Mouse (Mus musculus) heart, embryonic 13.5 days (tissue): ENCODE data around the gene Caskin1. TPM values are rescaled to one million over a fixed set of nuclear protein-coding genes. Genes with fewer than 3 reads are reported as not detected.

Experiments
- ATAC-seq: fragments of 200-750 bp; cut with Nextera tagmentation; 2 replicates; pipeline ENCODE4 v1.8.0; 2017; ENCODE audit warnings: moderate TSS enrichment; ENCODE audit not compliant: insufficient number of reproducible peaks, low FRiP score, low TSS enrichment; ENCODE audit errors: extremely low read depth
- H3K27ac ChIP-seq: fragments of 300-500 bp; sonication (generic); replicated peaks from 2 replicates; pipeline ENCODE4 v1.5.1; 2015; ENCODE audit warnings: moderate library complexity, mild to moderate bottlenecking, inconsistent platforms
- H3K27me3 ChIP-seq: fragments of 300-500 bp; sonication (generic); replicated peaks from 2 replicates; pipeline ENCODE4 v1.6.1; 2015; ENCODE audit warnings: mild to moderate bottlenecking, inconsistent platforms
- H3K36me3 ChIP-seq: fragments of 300-500 bp; sonication (generic); 2 replicates; pipeline ENCODE4 v1.6.1; 2015; ENCODE audit warnings: mild to moderate bottlenecking, inconsistent platforms
- H3K4me1 ChIP-seq: fragments of 300-500 bp; sonication (generic); 2 replicates; pipeline ENCODE4 v1.6.1; 2015; ENCODE audit warnings: inconsistent platforms
- H3K4me2 ChIP-seq: fragments of 300-500 bp; sonication (generic); 2 replicates; pipeline ENCODE4 v1.6.1; 2015; ENCODE audit warnings: inconsistent platforms, mild to moderate bottlenecking, moderate library complexity
- H3K4me3 ChIP-seq: fragments of 300-500 bp; sonication (generic); 2 replicates; pipeline ENCODE4 v1.5.1; 2015; ENCODE audit warnings: moderate library complexity, mild to moderate bottlenecking, inconsistent platforms
- H3K9ac ChIP-seq: fragments of 300-500 bp; sonication (generic); 2 replicates; pipeline ENCODE4 v1.6.1; 2015; ENCODE audit warnings: inconsistent platforms, mild to moderate bottlenecking, moderate library complexity
- H3K9me3 ChIP-seq: fragments of 300-500 bp; sonication (generic); 2 replicates; pipeline ENCODE4 v1.6.1; 2016; ENCODE audit warnings: inconsistent platforms
- WGBS: fragments of 180-500 bp; shearing (Covaris S2); methylation state at CpG from one replicate; pipeline ENCODE4 v1.1.7; 2015; ENCODE audit warnings: mixed read lengths; 5-methylcytosine and 5-hydroxymethylcytosine counted together
- polyA plus RNA-seq: library from polyadenylated mRNA; unstranded; fragments of >200 nt; fragmentation: Nextera tagmentation; extraction: Ambion mirVana; gene quantifications from 2 replicates; pipeline ENCODE4 v1.2.1, GENCODE M21; 2015

Gene Caskin1
- polyA plus RNA-seq, 1 experiment from 2014 or later, result 0.55 TPM

DNA sequence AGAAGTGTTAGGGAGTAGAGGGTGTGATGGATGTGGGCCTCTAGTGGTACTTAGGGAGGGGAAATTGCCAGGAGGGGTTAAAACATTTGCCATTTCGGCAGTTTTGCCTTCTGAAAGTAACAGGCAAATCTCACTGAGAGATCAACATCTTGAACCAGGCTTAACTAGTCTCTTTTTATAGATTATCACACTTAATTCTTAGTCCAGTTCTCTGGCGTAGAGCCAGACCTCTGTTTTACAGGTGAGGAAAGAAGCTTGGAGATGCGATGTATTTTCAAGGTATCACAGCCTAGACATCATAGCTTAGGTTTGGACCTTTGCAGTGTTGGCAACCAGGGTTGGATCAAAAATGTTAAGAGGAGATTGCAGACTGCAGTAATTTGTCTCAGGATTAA, 62.6 kb downstream of the Caskin1 start:
- H3K4me2 ChIP-seq, result peak overlapping the region; percentile 94

DNA sequence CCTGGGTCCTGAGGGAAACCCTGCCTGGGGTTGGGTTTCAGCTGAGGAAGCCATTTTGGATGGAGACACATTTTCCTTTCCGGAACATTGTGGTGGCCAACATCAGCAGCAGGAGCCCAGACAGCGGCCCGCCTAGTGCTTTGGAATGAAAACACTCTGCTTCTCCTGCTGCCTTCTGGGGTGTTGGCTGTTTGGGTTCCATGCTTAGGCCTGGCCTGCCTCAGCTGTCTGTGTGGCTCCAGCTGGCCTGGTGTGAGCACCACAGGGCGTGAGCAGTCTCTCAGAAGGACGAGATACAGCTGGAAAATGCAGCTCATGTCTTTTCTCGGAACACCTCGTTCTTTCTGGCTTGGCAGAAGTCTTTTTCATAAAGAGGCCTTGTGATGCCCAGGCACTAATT, 68.7 kb downstream of the Caskin1 start:
- H3K27ac ChIP-seq, result no peak overlapping the region
- no peak for ATAC-seq
- no peak overlapping the region for H3K4me3 ChIP-seq
- H3K9ac ChIP-seq, result no peak overlapping the region
- H3K4me2 ChIP-seq, result no peak overlapping the region
- peaks cover 47% of the 10 kb centered on the region for H3K4me1 ChIP-seq
- H3K9me3 ChIP-seq, result no peaks in the 10 kb centered on the region
- H3K27me3 ChIP-seq, result no peaks in the 10 kb centered on the region
- WGBS, result 68% methylated on average over 7 of the region's 7 CpGs
- H3K36me3 ChIP-seq, result no peaks in the 10 kb centered on the region

More for the DNA sequence above, 62.6 kb downstream of the Caskin1 start:
- Histone ChIP-seq H3K27ac (peak overlapping the region; percentile 97), H3K4me1 (peaks cover 30% of the 10 kb centered on the region), H3K4me3 (peak overlapping the region; percentile 92), H3K27me3 (no peaks in the 10 kb centered on the region), H3K36me3 (no peaks in the 10 kb centered on the region), H3K9ac (peak overlapping the region; percentile 97), H3K9me3 (no peaks in the 10 kb centered on the region)
- 60% methylated on average over 3 of the region's 3 CpGs for WGBS
- no peak for ATAC-seq

Other genes starting within 250 kb of the Caskin1 start
- 37.2 and 38.4 TPM in 2 replicates for gene Ccnf, start 237.1 kb upstream of the Caskin1 start, polyA plus RNA-seq
- gene Abca17, start 137.5 kb upstream of the Caskin1 start, polyA plus RNA-seq, result 0.11 TPM in 1 of 2 replicates, not detected in the other
- gene Abca3, start 136.7 kb upstream of the Caskin1 start, polyA plus RNA-seq, result 6.2 and 6.4 TPM in 2 replicates
- 234 and 235 TPM in 2 replicates for gene Rnps1, start 74.0 kb upstream of the Caskin1 start, polyA plus RNA-seq
- gene Eci1, start 62.0 kb upstream of the Caskin1 start, polyA plus RNA-seq, result 234 and 266 TPM in 2 replicates
- gene Dnase1l2, start 45.5 kb upstream of the Caskin1 start, polyA plus RNA-seq, result 1.5 and 1.7 TPM in 2 replicates
- gene E4f1, start 18.3 kb upstream of the Caskin1 start, polyA plus RNA-seq, result 24.5 and 25.9 TPM in 2 replicates
- gene Pgp, start 18.2 kb upstream of the Caskin1 start, polyA plus RNA-seq, result 61.3 and 66.8 TPM in 2 replicates
- gene Bricd5, start 14.7 kb upstream of the Caskin1 start, polyA plus RNA-seq, result 0.27 TPM in 1 of 2 replicates, not detected in the other
- 18.1 TPM in 2 replicates for gene Mlst8, start 9.5 kb upstream of the Caskin1 start, polyA plus RNA-seq
- gene Traf7, start 39.3 kb downstream of the Caskin1 start, polyA plus RNA-seq, result 72.5 and 76.1 TPM in 2 replicates
- 1.0 and 1.4 TPM in 2 replicates for gene Rab26, start 45.6 kb downstream of the Caskin1 start, polyA plus RNA-seq
- gene Pkd1, start 61.2 kb downstream of the Caskin1 start, polyA plus RNA-seq, result 10.9 and 14.2 TPM in 2 replicates
- gene Tsc2, start 144.0 kb downstream of the Caskin1 start, polyA plus RNA-seq, result 43.4 and 47.9 TPM in 2 replicates
- 9.6 and 9.8 TPM in 2 replicates for gene Nthl1, start 144.1 kb downstream of the Caskin1 start, polyA plus RNA-seq
- gene Slc9a3r2, start 161.7 kb downstream of the Caskin1 start, polyA plus RNA-seq, result 46.8 and 51.1 TPM in 2 replicates
- not detected in 2 replicates for gene Npw, start 169.9 kb downstream of the Caskin1 start, polyA plus RNA-seq
- gene Zfp598, start 181.1 kb downstream of the Caskin1 start, polyA plus RNA-seq, result 15.1 and 15.8 TPM in 2 replicates
- 0.59 and 0.83 TPM in 2 replicates for gene Syngr3, start 201.4 kb downstream of the Caskin1 start, polyA plus RNA-seq
- gene Gfer, start 207.6 kb downstream of the Caskin1 start, polyA plus RNA-seq, result 31.4 and 31.9 TPM in 2 replicates
- 1.1 TPM in 2 replicates for gene Noxo1, start 207.6 kb downstream of the Caskin1 start, polyA plus RNA-seq
- gene Tbl3, start 219.1 kb downstream of the Caskin1 start, polyA plus RNA-seq, result 45.7 and 47.4 TPM in 2 replicates
- gene Rnf151, start 229.5 kb downstream of the Caskin1 start, polyA plus RNA-seq, result not detected in 2 replicates
- 903 and 1,010 TPM in 2 replicates for gene Rps2, start 229.5 kb downstream of the Caskin1 start, polyA plus RNA-seq
- gene Ndufb10, start 235.9 kb downstream of the Caskin1 start, polyA plus RNA-seq, result 344 and 399 TPM in 2 replicates
- gene Rpl3l, start 239.2 kb downstream of the Caskin1 start, polyA plus RNA-seq, result 0.68 and 1.1 TPM in 2 replicates
- 18.0 and 20.4 TPM in 2 replicates for gene Msrb1, start 248.0 kb downstream of the Caskin1 start, polyA plus RNA-seq